Comparison of ENCODE assay signal across 15 mouse cellular contexts in genomic region chr8:28117997-28118778, GRCm38 (mm10).
DNase-seq lines count a peak whose midpoint lies in the region; ATAC-seq and TF ChIP-seq lines count a peak whose summit lies in the region.
"Had no signal": no experiment of that assay in that cellular context is flagged by ENCODE, and none has a peak within 500 bp of the region (broad histone marks: within the 10 kb centered on the region; RNA-seq: fewer than 3 reads in every experiment).

No protein-coding gene starts in this region.

- WGBS in embryonic facial prominence, embryonic 14.5 days: 61% methylated on average over 7 of the region's 7 CpGs
- 72% methylated on average over 7 of the region's 7 CpGs for whole genome bisulfite sequencing in embryonic facial prominence, embryonic 10.5 days
- 74% methylated on average over 7 of the region's 7 CpGs for WGBS in intestine, embryonic 16.5 days

- no peak for ATAC-seq in embryonic facial prominence, embryonic 14.5 days (ENCODE audit: low read depth)
- ATAC-seq in intestine, embryonic 16.5 days: no peak

- no peaks in the 10 kb centered on the region for H3K4me1 ChIP-seq in embryonic facial prominence, embryonic 14.5 days (ENCODE audit: control insufficient read depth, insufficient read depth, low read length)
- 0 out of 2 replicates have a peak, but pooled peaks cover 6% of the 10 kb centered on the region for H3K4me1 ChIP-seq in embryonic facial prominence, embryonic 10.5 days
- no peaks in the 10 kb centered on the region for H3K4me1 ChIP-seq in intestine, embryonic 16.5 days (ENCODE audit: control insufficient read depth, insufficient read depth, low read length)
- H3K4me1 ChIP-seq: embryonic facial prominence, embryonic 15.5 days; heart, embryonic 15.5 days; stomach, embryonic 15.5 days had no signal

- H3K27ac ChIP-seq in embryonic facial prominence, embryonic 14.5 days (replicated peaks; ENCODE audit: low read depth, low read length): no peak overlapping the region
- no peak overlapping the region for H3K27ac ChIP-seq in embryonic facial prominence, embryonic 10.5 days (replicated peaks)
- H3K27ac ChIP-seq in intestine, embryonic 16.5 days (ENCODE audit: low read length): no peak overlapping the region
- H3K27ac ChIP-seq: embryonic facial prominence, embryonic 15.5 days; heart, embryonic 15.5 days; stomach, embryonic 15.5 days had no signal

- TF ChIP-seq CTCF in brain, embryonic 14.5 days (IDR thresholded peaks at IDR 0.05; ENCODE audit: borderline replicate concordance, extremely low read depth, insufficient read depth, insufficient read length): no peak

- H3K36me3 ChIP-seq in embryonic facial prominence, embryonic 14.5 days (ENCODE audit: control insufficient read depth, insufficient read depth, low read length): no peaks in the 10 kb centered on the region
- H3K36me3 ChIP-seq in embryonic facial prominence, embryonic 10.5 days (replicated peaks): no peaks in the 10 kb centered on the region
- H3K36me3 ChIP-seq in intestine, embryonic 16.5 days (ENCODE audit: control insufficient read depth, insufficient read depth, low read length): no peaks in the 10 kb centered on the region
- H3K36me3 ChIP-seq: embryonic facial prominence, embryonic 15.5 days; heart, embryonic 15.5 days; stomach, embryonic 15.5 days had no signal

- no peak overlapping the region for H3K4me2 ChIP-seq in embryonic facial prominence, embryonic 14.5 days (ENCODE audit: low read depth, low read length)
- no peak overlapping the region for H3K4me2 ChIP-seq in intestine, embryonic 16.5 days (ENCODE audit: low read depth, low read length)
- H3K4me2 ChIP-seq: embryonic facial prominence, embryonic 15.5 days; heart, embryonic 15.5 days; liver, embryonic 11.5 days; stomach, embryonic 15.5 days had no signal

- TF ChIP-seq POLR2A in brain, embryonic 14.5 days (IDR thresholded peaks at IDR 0.05; ENCODE audit: borderline replicate concordance, extremely low read depth, insufficient read depth, insufficient read length, poor library complexity, severe bottlenecking): no peak

- DNase-seq in embryonic facial prominence, embryonic 14.5 days (ENCODE audit: low spot score): peak; percentile 8
- no peak for DNase-seq in embryonic facial prominence, embryonic 10.5 days (ENCODE audit: low spot score)
- DNase-seq in left cerebral cortex, adult 18-20 months (ENCODE audit: low spot score in 2 of 2): peak; percentile 1
- no peak for DNase-seq in left cerebral cortex, postnatal 4 days
- peak; percentile 55 for DNase-seq in brain, embryonic 14.5 days (ENCODE audit: low read depth)
- peak; percentile 61 for DNase-seq in layer of hippocampus, adult 9-11 months
- DNase-seq in lung, postnatal 10 days: no peak
- DNase-seq: cerebellum, adult 18-20 months; kidney, postnatal 25 days; lung, postnatal 36 days had no signal

- no peak overlapping the region for H3K9ac ChIP-seq in embryonic facial prominence, embryonic 14.5 days (ENCODE audit: low read depth, low read length)
- no peak overlapping the region for H3K9ac ChIP-seq in intestine, embryonic 16.5 days (ENCODE audit: low read depth, low read length)
- H3K9ac ChIP-seq: embryonic facial prominence, embryonic 15.5 days; heart, embryonic 15.5 days; stomach, embryonic 15.5 days had no signal

- H3K4me3 ChIP-seq in embryonic facial prominence, embryonic 14.5 days (ENCODE audit: low read depth, low read length): no peak overlapping the region
- no peak overlapping the region for H3K4me3 ChIP-seq in embryonic facial prominence, embryonic 10.5 days
- H3K4me3 ChIP-seq in intestine, embryonic 16.5 days (ENCODE audit: low read length): no peak overlapping the region
- H3K4me3 ChIP-seq: embryonic facial prominence, embryonic 15.5 days; heart, embryonic 15.5 days; stomach, embryonic 15.5 days had no signal

- H3K27me3 ChIP-seq in embryonic facial prominence, embryonic 14.5 days (replicated peaks; ENCODE audit: control insufficient read depth, insufficient read depth, low read length): no peaks in the 10 kb centered on the region
- H3K27me3 ChIP-seq in embryonic facial prominence, embryonic 10.5 days (replicated peaks; ENCODE audit: low read depth, poor library complexity, severe bottlenecking): no peaks in the 10 kb centered on the region
- H3K27me3 ChIP-seq in intestine, embryonic 16.5 days (replicated peaks; ENCODE audit: control insufficient read depth, insufficient read depth, low read length): no peaks in the 10 kb centered on the region
- H3K27me3 ChIP-seq: embryonic facial prominence, embryonic 15.5 days; heart, embryonic 15.5 days; stomach, embryonic 15.5 days had no signal

- H3K9me3 ChIP-seq in embryonic facial prominence, embryonic 14.5 days (ENCODE audit: control insufficient read depth, low read length): no peaks in the 10 kb centered on the region
- no peaks in the 10 kb centered on the region for H3K9me3 ChIP-seq in embryonic facial prominence, embryonic 10.5 days
- H3K9me3 ChIP-seq in intestine, embryonic 16.5 days (ENCODE audit: control insufficient read depth, low read length): no peaks in the 10 kb centered on the region
- H3K9me3 ChIP-seq: embryonic facial prominence, embryonic 15.5 days; heart, embryonic 15.5 days; stomach, embryonic 15.5 days had no signal

- intact Hi-C loops in left cerebral cortex, postnatal 4 days (cut with DNase I): no loop called here

Comparison
In these comparisons a context has a peak if more than half of its experiments do, and no peak if none do; other contexts are left out.
1. DNase-seq: peak in embryonic facial prominence, embryonic 14.5 days (single experiment), left cerebral cortex, adult 18-20 months (2 of 2), brain, embryonic 14.5 days (single experiment) and layer of hippocampus, adult 9-11 months (single experiment); none in embryonic facial prominence, embryonic 10.5 days (single experiment), left cerebral cortex, postnatal 4 days (single experiment) and lung, postnatal 10 days (single experiment).